Mouse (Mus musculus) erythroblast, embryonic 14.5 days (primary cell): ENCODE data around the gene Drc1.

Experiments used
- GATA1 ChIP-seq: IDR thresholded peaks from 2 replicates; pipeline ENCODE4 v1.6.1; 2012; ENCODE audit warnings: low read length, inconsistent platforms, mixed read lengths
- TAL1 ChIP-seq: IDR thresholded peaks from 3 replicates; pipeline ENCODE4 v1.6.1; 2012; ENCODE audit warnings: low read length, inconsistent platforms, mixed read lengths

DNA sequence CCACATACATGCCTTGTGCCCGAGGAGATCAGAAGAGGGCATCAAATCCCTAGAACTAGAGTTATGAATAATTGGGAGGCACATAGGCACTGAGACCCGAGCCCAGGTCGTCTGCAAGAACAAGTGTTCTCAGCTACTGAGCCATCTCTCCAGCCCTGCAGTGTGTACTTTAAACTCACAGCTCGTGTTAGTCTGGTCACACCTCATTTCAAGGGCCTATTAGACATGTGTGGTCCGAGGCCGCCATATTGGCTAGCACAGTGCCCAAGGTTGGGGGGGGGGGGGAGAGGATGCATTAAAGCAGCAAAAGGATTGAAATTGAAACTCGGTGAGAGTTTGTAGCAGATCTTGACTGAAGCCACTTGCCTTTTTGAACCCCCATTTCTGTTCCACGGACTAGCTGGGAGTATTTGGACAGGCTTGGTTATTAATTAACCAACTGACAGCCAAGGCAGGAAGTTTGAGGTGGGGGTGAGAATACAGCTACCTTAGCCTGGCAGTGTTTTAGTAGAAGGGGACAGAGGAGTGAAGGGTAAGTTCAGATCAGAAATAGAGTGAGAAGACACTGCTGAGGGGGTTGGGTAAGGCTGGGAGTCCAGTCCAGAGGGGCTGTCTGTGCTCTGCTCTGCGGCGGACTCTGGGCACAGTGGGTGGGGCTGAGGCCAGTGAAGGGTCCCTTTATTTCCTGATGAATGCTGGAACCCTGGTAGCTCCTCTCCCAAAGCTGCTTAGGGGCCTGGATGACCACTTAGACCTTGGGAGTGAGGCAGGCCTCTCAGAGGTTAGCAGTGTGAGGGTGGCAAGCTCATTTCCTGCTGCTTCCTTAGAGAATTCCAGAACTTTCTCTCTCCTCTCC lies 5.0 kb downstream of the Drc1 start:
- TF ChIP-seq GATA1 (no peak), TAL1 (no peak)
